Mouse (Mus musculus) limb, embryonic 12.5 days (tissue): ENCODE data around the gene Unc79. TPM values are rescaled to one million over a fixed set of nuclear protein-coding genes. Genes with fewer than 3 reads are reported as not detected.

Source experiments
- ATAC-seq: fragments of 200-750 bp; cut with Nextera tagmentation; 2 replicates; pipeline ENCODE4 v1.8.0; 2017; ENCODE audit warnings: low read depth, moderate TSS enrichment; ENCODE audit not compliant: insufficient number of reproducible peaks, insufficient read depth, low FRiP score, low TSS enrichment
- H3K27ac ChIP-seq: fragments of 300-500 bp; sonication (generic); 2 replicates; pipeline ENCODE4 v1.5.1; 2016; ENCODE audit warnings: mild to moderate bottlenecking, moderate library complexity
- H3K27me3 ChIP-seq: fragments of 300-500 bp; sonication (generic); 2 replicates; pipeline ENCODE4 v1.6.1; 2016; ENCODE audit warnings: mild to moderate bottlenecking, moderate library complexity
- H3K36me3 ChIP-seq: fragments of 300-500 bp; sonication (generic); 2 replicates; pipeline ENCODE4 v1.6.1; 2016; ENCODE audit warnings: mild to moderate bottlenecking, moderate library complexity
- H3K4me1 ChIP-seq: fragments of 300-500 bp; sonication (generic); replicated peaks from 2 replicates; pipeline ENCODE4 v1.6.1; 2016
- H3K4me2 ChIP-seq: fragments of 300-500 bp; sonication (generic); 2 replicates; pipeline ENCODE4 v1.6.1; 2016; ENCODE audit warnings: mild to moderate bottlenecking, moderate library complexity
- H3K4me3 ChIP-seq: fragments of 300-500 bp; sonication (generic); replicated peaks from 2 replicates; pipeline ENCODE4 v1.5.1; 2016; ENCODE audit warnings: mild to moderate bottlenecking
- H3K9ac ChIP-seq: fragments of 300-500 bp; sonication (generic); replicated peaks from 2 replicates; pipeline ENCODE4 v1.6.1; 2016; ENCODE audit warnings: mild to moderate bottlenecking, moderate library complexity
- H3K9me3 ChIP-seq: fragments of 300-500 bp; sonication (generic); 2 replicates; pipeline ENCODE4 v1.6.1; 2016; ENCODE audit warnings: mild to moderate bottlenecking, moderate library complexity
- WGBS: fragments of 180-500 bp; shearing (Covaris S2); methylation state at CpG from one replicate; pipeline ENCODE4 v1.1.7; 2016; 5-methylcytosine and 5-hydroxymethylcytosine counted together
- polyA plus RNA-seq: library from polyadenylated mRNA; unstranded; fragments of >200 nt; fragmentation: Nextera tagmentation; extraction: Ambion mirVana; gene quantifications from 2 replicates; pipeline ENCODE4 v1.2.1, GENCODE M21; 2016

Unc79 gene
- polyA plus RNA-seq, 1 experiment from 2014 or later = 0.26 TPM

DNA sequence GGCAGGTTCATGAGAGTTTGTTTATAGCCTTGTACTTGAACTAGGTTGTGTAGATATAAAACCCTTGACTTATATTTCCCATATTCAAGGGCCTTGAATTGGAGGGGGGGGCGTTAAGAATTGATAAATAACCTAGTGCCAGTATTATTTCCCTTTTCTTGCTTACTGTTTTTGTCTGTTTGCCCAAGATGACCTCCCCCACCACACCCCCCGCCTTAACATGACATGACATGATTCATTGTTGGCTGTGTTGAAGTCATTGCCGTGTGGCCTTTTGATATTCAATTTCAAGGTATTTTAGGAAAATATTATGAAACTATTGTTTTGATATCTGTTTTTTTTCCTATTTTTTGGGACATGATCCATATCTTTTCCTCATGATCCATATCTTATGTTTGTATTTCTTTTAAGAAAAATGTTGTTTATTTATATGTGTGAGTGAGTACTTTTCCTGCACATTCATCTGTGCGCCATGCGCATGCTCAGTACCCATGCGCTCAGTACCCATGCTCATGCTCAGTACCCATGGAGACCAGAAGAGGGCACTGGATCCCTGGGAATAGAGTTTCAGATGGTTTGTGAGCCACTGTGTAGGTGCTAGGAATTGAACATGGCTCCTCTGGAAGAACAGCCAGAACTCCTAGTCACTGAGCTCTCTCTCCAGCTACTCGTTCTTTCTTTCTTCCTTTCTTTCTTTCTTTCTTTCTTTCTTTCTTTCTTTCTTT lies 11.6 kb downstream of the Unc79 start:
- Histone ChIP-seq H3K27me3 (no peaks in the 10 kb centered on the region), H3K4me2 (no peak overlapping the region), H3K4me3 (no peak overlapping the region), H3K9ac (no peak overlapping the region), H3K27ac (no peak overlapping the region), H3K9me3 (no peaks in the 10 kb centered on the region), H3K4me1 (no peaks in the 10 kb centered on the region), H3K36me3 (no peaks in the 10 kb centered on the region)
- ATAC-seq = no peak
- 90% methylated on average over 7 of the region's 7 CpGs for WGBS

DNA sequence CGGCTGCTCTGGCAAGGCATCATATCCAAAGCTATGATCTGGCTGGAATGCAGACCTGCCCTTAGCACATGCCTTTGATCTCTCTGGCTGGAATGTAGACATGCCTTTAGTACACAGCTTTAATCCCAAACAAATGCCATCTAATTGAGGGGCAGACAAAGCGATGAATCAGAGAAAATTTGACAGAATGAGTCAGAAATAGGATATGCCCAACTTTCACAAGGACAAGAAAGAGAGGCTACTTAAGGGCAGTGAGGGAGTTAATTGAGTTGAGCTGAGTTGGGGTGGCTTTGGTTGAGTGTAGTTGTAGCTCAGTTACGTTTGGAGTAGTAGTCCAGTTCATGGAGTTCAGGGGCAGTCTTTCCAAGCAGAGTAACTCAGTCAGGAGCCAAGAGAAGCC lies 12.4 kb downstream of the Unc79 start:
- Histone ChIP-seq H3K27ac (no peak overlapping the region), H3K4me3 (no peak overlapping the region), H3K9ac (no peak overlapping the region), H3K4me1 (no peaks in the 10 kb centered on the region), H3K36me3 (no peaks in the 10 kb centered on the region), H3K9me3 (no peaks in the 10 kb centered on the region), H3K4me2 (no peak overlapping the region), H3K27me3 (no peaks in the 10 kb centered on the region)
- WGBS = 51% methylated on average over 3 of the region's 3 CpGs
- ATAC-seq = no peak

DNA sequence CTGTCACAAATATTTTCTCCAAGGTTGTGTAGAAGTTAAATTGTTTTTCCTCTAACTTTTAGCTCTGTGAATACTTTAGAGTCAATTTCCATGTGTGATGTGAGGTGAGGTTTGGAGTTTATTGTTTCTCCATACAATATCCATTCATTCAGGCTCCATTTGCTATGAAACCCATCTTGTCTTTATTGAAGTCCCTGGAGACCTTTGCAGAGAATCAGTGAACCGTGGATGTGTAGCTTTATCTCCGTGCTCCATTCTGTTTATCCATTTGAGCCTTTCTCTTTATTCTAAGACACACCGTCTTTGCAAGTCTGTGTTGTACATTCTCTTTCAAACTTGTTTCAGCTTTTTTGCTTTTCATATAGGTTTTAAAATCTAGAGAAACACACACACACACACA lies 15.8 kb downstream of the Unc79 start:
- ATAC-seq = no peak
- Histone ChIP-seq H3K4me1 (no peaks in the 10 kb centered on the region), H3K4me2 (no peak overlapping the region), H3K27me3 (no peaks in the 10 kb centered on the region), H3K9ac (no peak overlapping the region), H3K36me3 (no peaks in the 10 kb centered on the region), H3K9me3 (no peaks in the 10 kb centered on the region), H3K27ac (no peak overlapping the region), H3K4me3 (no peak overlapping the region)
- WGBS = 88% methylated on average over 3 of the region's 3 CpGs

- Histone ChIP-seq H3K36me3 (no peaks in the 10 kb centered on the region), H3K9ac (no peak overlapping the region), H3K27ac (no peak overlapping the region), H3K9me3 (no peaks in the 10 kb centered on the region), H3K4me1 (no peaks in the 10 kb centered on the region), H3K4me3 (no peak overlapping the region), H3K4me2 (no peak overlapping the region), H3K27me3 (no peaks in the 10 kb centered on the region)
- no peak for ATAC-seq
- WGBS = 38% methylated on average over 4 of the region's 4 CpGs
These were observed 31.9 kb downstream of the Unc79 start for GRCm38 (mm10) chr12:102980584-102980983.

DNA sequence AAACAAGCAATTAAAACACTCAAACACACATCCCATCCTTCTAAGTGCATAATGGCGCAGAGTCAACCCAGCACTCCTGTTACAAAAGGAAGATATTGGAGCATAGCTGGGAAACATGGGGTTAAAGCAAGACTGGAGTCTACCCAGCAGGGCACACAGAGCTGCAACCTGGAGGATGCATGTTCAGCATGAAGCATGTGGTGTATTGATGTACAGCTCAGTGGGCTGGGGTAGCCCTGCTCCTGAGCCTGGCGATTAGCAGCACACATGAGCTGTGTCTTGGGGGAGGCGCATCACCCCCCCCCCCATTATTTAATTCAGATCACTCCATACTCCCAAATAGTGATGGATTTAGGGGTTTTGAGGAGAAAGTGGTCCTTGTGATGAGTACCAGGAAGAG lies 32.9 kb downstream of the Unc79 start:
- 83% methylated on average over 3 of the region's 3 CpGs for WGBS
- Histone ChIP-seq H3K9me3 (no peaks in the 10 kb centered on the region), H3K9ac (no peak overlapping the region), H3K36me3 (no peaks in the 10 kb centered on the region), H3K4me3 (no peak overlapping the region), H3K4me2 (no peak overlapping the region), H3K27ac (no peak overlapping the region), H3K27me3 (no peaks in the 10 kb centered on the region), H3K4me1 (no peaks in the 10 kb centered on the region)
- ATAC-seq = no peak

DNA sequence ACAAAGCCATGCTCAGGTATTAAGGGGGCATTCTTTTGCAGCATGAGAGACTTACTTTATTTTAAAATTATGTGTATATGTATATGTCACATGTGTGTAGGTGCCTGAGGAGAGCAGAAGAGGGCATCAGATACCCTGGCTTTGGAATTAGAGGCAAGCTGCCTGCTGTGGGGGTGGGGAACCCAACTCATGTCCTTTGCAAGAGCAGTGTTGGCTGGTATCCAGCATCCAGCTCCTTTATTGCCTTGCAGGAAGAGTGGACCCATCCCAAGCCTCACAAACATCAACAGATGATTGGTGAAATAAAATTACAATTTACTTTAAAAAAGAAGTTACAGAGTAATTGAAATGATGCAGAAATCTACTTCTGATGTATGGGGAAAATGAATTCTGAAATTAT lies 36.7 kb downstream of the Unc79 start:
- Histone ChIP-seq H3K9ac (no peak overlapping the region), H3K36me3 (no peaks in the 10 kb centered on the region), H3K27me3 (no peaks in the 10 kb centered on the region), H3K27ac (no peak overlapping the region), H3K4me3 (no peak overlapping the region), H3K4me2 (no peak overlapping the region), H3K9me3 (no peaks in the 10 kb centered on the region), H3K4me1 (no peaks in the 10 kb centered on the region)
- ATAC-seq = no peak

- Histone ChIP-seq H3K4me1 (no peaks in the 10 kb centered on the region), H3K36me3 (no peaks in the 10 kb centered on the region), H3K27ac (no peak overlapping the region), H3K4me2 (no peak overlapping the region), H3K4me3 (no peak overlapping the region), H3K9ac (no peak overlapping the region), H3K27me3 (no peaks in the 10 kb centered on the region), H3K9me3 (no peaks in the 10 kb centered on the region)
- 70% methylated on average over 6 of the region's 6 CpGs for WGBS
- ATAC-seq = no peak
These were observed 39.1 kb downstream of the Unc79 start for GRCm38 (mm10) chr12:102987736-102988135.

GRCm38 (mm10) chr12:103008491-103008890 lies 59.8 kb downstream of the Unc79 start:
- Histone ChIP-seq H3K4me2 (no peak overlapping the region), H3K4me3 (no peak overlapping the region), H3K4me1 (no peaks in the 10 kb centered on the region), H3K27me3 (no peaks in the 10 kb centered on the region), H3K9ac (no peak overlapping the region), H3K9me3 (no peaks in the 10 kb centered on the region), H3K27ac (no peak overlapping the region), H3K36me3 (no peaks in the 10 kb centered on the region)
- WGBS = 59% methylated on average over 4 of the region's 4 CpGs
- no peak for ATAC-seq

DNA sequence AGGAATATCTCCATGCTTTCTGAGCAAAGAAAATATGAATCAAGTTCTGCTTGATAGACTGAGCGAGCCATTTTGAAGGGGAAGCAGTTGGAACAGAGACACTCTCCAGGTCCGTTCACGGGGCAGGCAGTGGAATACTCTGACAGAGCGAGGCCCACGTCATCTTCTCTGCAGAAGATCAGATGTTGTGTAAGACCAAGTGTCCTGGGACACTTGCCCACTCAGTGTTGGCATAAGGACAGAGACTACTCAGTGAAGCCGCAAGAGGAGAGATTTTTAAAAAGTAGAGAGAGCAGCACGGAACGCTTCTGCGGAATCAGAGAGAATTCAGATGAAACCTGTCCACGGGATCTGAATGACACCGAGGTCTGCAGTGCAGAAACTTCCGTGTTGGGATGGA lies 69.5 kb downstream of the Unc79 start:
- Histone ChIP-seq H3K36me3 (no peaks in the 10 kb centered on the region), H3K27me3 (no peaks in the 10 kb centered on the region), H3K27ac (no peak overlapping the region), H3K4me2 (no peak overlapping the region), H3K9ac (no peak overlapping the region), H3K4me3 (no peak overlapping the region), H3K4me1 (no peaks in the 10 kb centered on the region), H3K9me3 (no peaks in the 10 kb centered on the region)
- WGBS = 94% methylated on average over 12 of the region's 12 CpGs
- ATAC-seq = no peak

- 86% methylated on average over 5 of the region's 5 CpGs for WGBS
- no peak overlapping the region for H3K27ac ChIP-seq
- ATAC-seq = no peak
- H3K4me2 ChIP-seq = no peak overlapping the region
- no peak overlapping the region for H3K4me3 ChIP-seq
- no peaks in the 10 kb centered on the region for H3K9me3 ChIP-seq
- H3K27me3 ChIP-seq = no peaks in the 10 kb centered on the region
- H3K36me3 ChIP-seq = no peaks in the 10 kb centered on the region
- 0 out of 2 replicates have a peak, but pooled peaks cover 2% of the 10 kb centered on the region for H3K4me1 ChIP-seq
- H3K9ac ChIP-seq = no peak overlapping the region
These were observed 88.0 kb downstream of the Unc79 start for GRCm38 (mm10) chr12:103036692-103037091.

DNA sequence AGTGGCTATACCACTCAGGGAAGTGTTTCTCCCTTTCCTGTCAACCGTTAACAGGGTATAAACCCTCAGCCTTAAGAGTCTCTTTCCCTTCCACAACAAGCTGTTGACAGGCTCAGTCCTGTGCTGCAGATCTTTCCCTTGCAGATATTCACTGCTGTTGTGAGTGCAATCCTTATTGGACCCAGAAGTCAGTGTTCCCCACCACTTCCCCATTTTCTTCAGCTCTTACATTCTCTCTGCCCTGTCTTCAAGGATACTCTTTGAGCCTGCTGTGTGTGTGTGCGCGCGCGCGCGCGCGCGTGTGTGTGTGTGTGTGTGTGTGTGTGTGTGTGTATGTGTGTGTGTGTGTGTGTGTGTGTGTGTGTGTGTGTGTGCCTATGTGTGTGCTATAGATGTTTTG lies 90.7 kb downstream of the Unc79 start:
- Histone ChIP-seq H3K27ac (no peak overlapping the region), H3K27me3 (no peaks in the 10 kb centered on the region), H3K36me3 (no peaks in the 10 kb centered on the region), H3K4me3 (no peak overlapping the region), H3K9ac (no peak overlapping the region), H3K4me1 (0 out of 2 replicates have a peak, but pooled peaks cover 4% of the 10 kb centered on the region), H3K4me2 (no peak overlapping the region), H3K9me3 (no peaks in the 10 kb centered on the region)
- WGBS = 89% methylated on average over 10 of the region's 10 CpGs
- ATAC-seq = no peak

- Histone ChIP-seq H3K4me2 (no peak overlapping the region), H3K27me3 (no peaks in the 10 kb centered on the region), H3K4me1 (0 out of 2 replicates have a peak, but pooled peaks cover 5% of the 10 kb centered on the region), H3K9ac (no peak overlapping the region), H3K9me3 (no peaks in the 10 kb centered on the region), H3K27ac (no peak overlapping the region), H3K4me3 (no peak overlapping the region), H3K36me3 (no peaks in the 10 kb centered on the region)
- ATAC-seq = no peak
- 78% methylated on average over 2 of the region's 2 CpGs for WGBS
These were observed 91.5 kb downstream of the Unc79 start for GRCm38 (mm10) chr12:103040136-103040535.
